Mouse (Mus musculus): ENCODE measurements around the gene Zfp458. TPM values are rescaled to one million over a fixed set of nuclear protein-coding genes. Genes with fewer than 3 reads are reported as not detected.
A peak's percentile ranks its signal among the peaks of the same experiment; 100 is the strongest.
"Not testable (repeated sequence)": the region's sequence is repeated elsewhere in the genome, so short reads cannot be mapped to it uniquely, and the experiment has no call there.

Zfp458 gene
- polyA plus RNA-seq (2015; fragmentation: Nextera tagmentation; extraction: Ambion mirVana), result 1.8 and 1.9 TPM in 2 replicates

DNA sequence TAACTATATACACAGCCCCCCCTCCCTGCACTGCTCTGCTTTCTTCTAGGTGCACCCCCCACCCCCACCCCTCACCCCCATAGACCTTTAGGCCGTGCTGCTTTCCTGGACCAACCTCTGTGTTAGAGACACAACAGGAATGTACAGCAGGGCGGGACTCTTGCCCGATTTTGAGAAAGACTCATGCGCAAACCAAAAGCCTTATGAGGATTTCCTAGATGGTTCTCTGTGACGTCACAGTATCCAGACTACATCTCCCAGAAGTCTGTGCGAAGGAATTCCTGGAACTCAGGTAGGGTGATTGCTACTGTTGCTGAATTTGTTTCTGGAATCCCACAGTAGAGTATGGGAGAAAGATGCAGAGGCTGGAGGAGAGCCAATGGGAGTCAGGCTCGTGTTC, at the start of gene Zfp458:
Gene Zfp458 (minus strand): TSS at position 153 of the 400 bp plus-strand sequence.
- no peaks in the 10 kb centered on the region for H3K27me3 ChIP-seq (replicated peaks)
- no peaks in the 10 kb centered on the region for H3K4me1 ChIP-seq
- H3K9ac ChIP-seq, result no peak within 1 kb of the TSS
- H3K36me3 ChIP-seq, result no peaks in the 10 kb centered on the region
- H3K27ac ChIP-seq, result no peak within 1 kb of the TSS
- H3K4me2 ChIP-seq, result no peak within 1 kb of the TSS
- H3K4me3 ChIP-seq (replicated peaks), result no peak within 1 kb of the TSS
- no peaks in the 10 kb centered on the region for H3K9me3 ChIP-seq
- ATAC-seq (ENCODE audit: insufficient read depth, low FRiP score, low read depth), result peak; percentile 65
- 45% methylated on average over 7 of the region's 7 CpGs for WGBS

DNA sequence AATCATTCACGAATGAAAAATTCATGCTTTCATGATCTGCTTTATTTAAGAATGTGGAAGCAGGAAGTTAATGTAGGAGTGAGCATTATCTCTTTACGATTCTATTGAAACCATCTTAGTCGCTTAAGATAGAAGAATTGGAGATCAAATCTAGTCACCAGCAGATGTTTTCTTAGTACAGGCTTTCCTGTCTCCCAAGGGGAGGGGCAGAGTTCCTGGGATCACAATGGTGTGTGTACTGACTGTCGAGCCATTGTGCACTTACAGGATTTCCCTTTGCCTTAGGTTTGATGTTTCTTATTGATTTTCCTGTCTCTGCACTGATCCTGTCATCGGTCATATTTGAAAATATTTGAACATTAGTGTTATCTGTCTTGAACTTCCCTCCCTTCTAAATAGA, 28.5 kb upstream of the Zfp458 start:
- ATAC-seq (ENCODE audit: insufficient read depth, low FRiP score, low read depth), result peak; percentile 48; the same call in 1 of the 2 replicates
- Histone ChIP-seq H3K4me1 (no peaks in the 10 kb centered on the region), H3K4me3 (replicated peaks) (peak overlapping the region; percentile 72), H3K27me3 (replicated peaks) (no peaks in the 10 kb centered on the region), H3K36me3 (no peaks in the 10 kb centered on the region), H3K27ac (0 out of 2 replicates have a peak overlapping the region, but pooled peaks have one; percentile 44), H3K9ac (no peak overlapping the region; the same call in 1 of the 2 replicates), H3K9me3 (no peaks in the 10 kb centered on the region), H3K4me2 (peak overlapping the region; percentile 94)
- 23% methylated on average over 5 of the region's 5 CpGs for WGBS

- 8% methylated on average over 16 of the region's 16 CpGs for WGBS
Measured at GRCm38 (mm10) chr13:67305822-67306672, 27.8 kb upstream of the Zfp458 start, which contains the start of gene Zfp457. TSS of gene Zfp457 (minus strand) at chr13:67306485.

DNA sequence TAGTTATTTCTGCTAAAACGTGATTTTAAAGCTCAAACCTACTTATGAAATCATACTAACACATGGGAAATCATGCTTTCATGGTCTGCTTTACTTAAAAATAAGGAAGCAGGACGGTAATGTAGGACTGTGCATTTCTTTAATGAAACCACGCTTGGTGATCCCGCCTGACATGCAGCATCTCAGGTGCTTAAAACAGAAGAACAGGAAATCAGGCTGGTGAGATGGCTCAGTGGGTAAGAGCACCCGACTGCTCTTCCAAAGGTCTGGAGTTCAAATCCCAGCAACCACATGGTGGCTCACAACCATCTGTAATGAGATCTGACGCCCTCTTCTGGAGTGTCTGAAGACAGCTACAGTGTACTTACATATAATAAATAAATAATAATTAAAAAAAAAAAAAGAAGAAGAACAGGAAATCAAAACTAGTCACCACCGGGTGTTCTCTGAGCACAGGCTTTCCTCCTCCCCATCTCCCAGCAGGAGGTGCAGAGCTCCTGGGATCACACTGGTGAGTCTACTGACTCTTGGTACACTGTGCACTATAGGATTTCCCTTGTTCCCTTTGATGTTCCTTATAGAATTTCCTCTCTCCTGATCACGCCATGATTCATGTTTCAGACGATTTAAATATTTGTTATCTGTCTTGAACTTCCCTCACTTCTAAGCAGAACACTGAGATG, 8.7 kb downstream of the Zfp458 start:
- WGBS, result 41% methylated on average over 8 of the region's 9 CpGs
- peak; percentile 29; the same call in 1 of the 2 replicates for ATAC-seq (ENCODE audit: insufficient read depth, low FRiP score, low read depth)
- H3K27me3 ChIP-seq (replicated peaks); H3K9me3 ChIP-seq; H3K27ac ChIP-seq; H3K36me3 ChIP-seq; H3K4me1 ChIP-seq: not testable (repeated sequence)
- Histone ChIP-seq H3K9ac (0 out of 2 replicates have a peak overlapping the region, but pooled peaks have one; percentile 31), H3K4me3 (replicated peaks) (peak overlapping the region; percentile 78), H3K4me2 (peak overlapping the region; percentile 71)

More at GRCm38 (mm10) chr13:67305822-67306672, 27.8 kb upstream of the Zfp458 start, which contains the start of gene Zfp457:
- H3K4me1 ChIP-seq, result no peaks in the 10 kb centered on the region
- no peaks in the 10 kb centered on the region for H3K9me3 ChIP-seq
- H3K27ac ChIP-seq, result 0 out of 2 replicates have a peak within 1 kb of the TSS, but pooled peaks have one; percentile 44
- H3K4me3 ChIP-seq (replicated peaks), result peak within 1 kb of the TSS; percentile 72
- ATAC-seq (ENCODE audit: insufficient read depth, low FRiP score, low read depth), result peak; percentile 96
- H3K4me2 ChIP-seq, result peak within 1 kb of the TSS; percentile 94
- peak within 1 kb of the TSS; percentile 82 for H3K9ac ChIP-seq
- H3K27me3 ChIP-seq (replicated peaks), result no peaks in the 10 kb centered on the region
- no peaks in the 10 kb centered on the region for H3K36me3 ChIP-seq

GRCm38 (mm10) chr13:67268568-67269369, 9.5 kb downstream of the Zfp458 start:
- Histone ChIP-seq H3K4me3 (replicated peaks) (peak overlapping the region; percentile 78), H3K27me3 (replicated peaks) (no peaks in the 10 kb centered on the region), H3K4me1 (0 out of 2 replicates have a peak, but pooled peaks cover 4% of the 10 kb centered on the region), H3K9ac (peak overlapping the region; percentile 31; the same call in 1 of the 2 replicates), H3K9me3 (no peaks in the 10 kb centered on the region), H3K4me2 (peak overlapping the region; percentile 71), H3K27ac (peak overlapping the region; percentile 26; the same call in 1 of the 2 replicates), H3K36me3 (no peaks in the 10 kb centered on the region)
- ATAC-seq (ENCODE audit: insufficient read depth, low FRiP score, low read depth), result peak; percentile 96
- 6% methylated on average over 18 of the region's 18 CpGs for WGBS

- no peak overlapping the region for H3K9ac ChIP-seq
- no peaks in the 10 kb centered on the region for H3K4me1 ChIP-seq
- no peaks in the 10 kb centered on the region for H3K9me3 ChIP-seq
- no peaks in the 10 kb centered on the region for H3K27me3 ChIP-seq (replicated peaks)
- no peaks in the 10 kb centered on the region for H3K36me3 ChIP-seq
- no peak for ATAC-seq (ENCODE audit: insufficient read depth, low FRiP score, low read depth)
- no peak overlapping the region for H3K27ac ChIP-seq
- WGBS, result 51% methylated on average over 4 of the region's 4 CpGs
- no peak overlapping the region for H3K4me3 ChIP-seq (replicated peaks)
- no peak overlapping the region for H3K4me2 ChIP-seq
Measured at GRCm38 (mm10) chr13:67214015-67214607, 64.2 kb downstream of the Zfp458 start.

Other genes starting within 250 kb of the Zfp458 start
- gene Zfp712, start 217.3 kb downstream of the Zfp458 start, polyA plus RNA-seq (2015; fragmentation: Nextera tagmentation; extraction: Ambion mirVana), result 3.3 TPM in 2 replicates
- gene Zfp708, start 180.5 kb downstream of the Zfp458 start, polyA plus RNA-seq (2015; fragmentation: Nextera tagmentation; extraction: Ambion mirVana), result 3.7 and 4.5 TPM in 2 replicates
- gene Gm28557, start 169.9 kb downstream of the Zfp458 start, polyA plus RNA-seq (2015; fragmentation: Nextera tagmentation; extraction: Ambion mirVana), result 3.1 and 3.2 TPM in 2 replicates
- gene Rslcan18, start 162.2 kb downstream of the Zfp458 start, polyA plus RNA-seq (2015; fragmentation: Nextera tagmentation; extraction: Ambion mirVana), result 0.28 and 0.41 TPM in 2 replicates
- 1.9 and 2.2 TPM in 2 replicates for gene Zfp759, start 156.8 kb downstream of the Zfp458 start, polyA plus RNA-seq (2015; fragmentation: Nextera tagmentation; extraction: Ambion mirVana)
- 6.5 and 9.6 TPM in 2 replicates for gene Rsl1, start 105.3 kb downstream of the Zfp458 start, polyA plus RNA-seq (2015; fragmentation: Nextera tagmentation; extraction: Ambion mirVana)
- 2.1 and 2.3 TPM in 2 replicates for gene Zfp455, start 84.0 kb downstream of the Zfp458 start, polyA plus RNA-seq (2015; fragmentation: Nextera tagmentation; extraction: Ambion mirVana)
- 0.77 and 0.94 TPM in 2 replicates for gene Zfp457, start 28.0 kb upstream of the Zfp458 start, polyA plus RNA-seq (2015; fragmentation: Nextera tagmentation; extraction: Ambion mirVana)
- gene Zfp595, start 54.1 kb upstream of the Zfp458 start, polyA plus RNA-seq (2015; fragmentation: Nextera tagmentation; extraction: Ambion mirVana), result 2.7 and 2.9 TPM in 2 replicates
- 0.52 and 0.64 TPM in 2 replicates for gene Gm28044, start 82.1 kb upstream of the Zfp458 start, polyA plus RNA-seq (2015; fragmentation: Nextera tagmentation; extraction: Ambion mirVana)
- gene Zfp953, start 82.1 kb upstream of the Zfp458 start, polyA plus RNA-seq (2015; fragmentation: Nextera tagmentation; extraction: Ambion mirVana), result 1.0 and 1.1 TPM in 2 replicates
- 0.21 and 0.44 TPM in 2 replicates for gene Gm28041, start 97.3 kb upstream of the Zfp458 start, polyA plus RNA-seq (2015; fragmentation: Nextera tagmentation; extraction: Ambion mirVana)
- 1.8 and 2.0 TPM in 2 replicates for gene Zfp456, start 97.3 kb upstream of the Zfp458 start, polyA plus RNA-seq (2015; fragmentation: Nextera tagmentation; extraction: Ambion mirVana)
- gene Zfp429, start 121.4 kb upstream of the Zfp458 start, polyA plus RNA-seq (2015; fragmentation: Nextera tagmentation; extraction: Ambion mirVana), result 5.5 and 7.5 TPM in 2 replicates
- gene Zfp459, start 143.0 kb upstream of the Zfp458 start, polyA plus RNA-seq (2015; fragmentation: Nextera tagmentation; extraction: Ambion mirVana), result 0.90 and 1.1 TPM in 2 replicates
- gene Zfp874a, start 173.2 kb upstream of the Zfp458 start, polyA plus RNA-seq (2015; fragmentation: Nextera tagmentation; extraction: Ambion mirVana), result 8.7 and 9.6 TPM in 2 replicates
- 2.8 and 3.4 TPM in 2 replicates for gene Zfp874b, start 205.8 kb upstream of the Zfp458 start, polyA plus RNA-seq (2015; fragmentation: Nextera tagmentation; extraction: Ambion mirVana)
- gene Zfp58, start 222.1 kb upstream of the Zfp458 start, polyA plus RNA-seq (2015; fragmentation: Nextera tagmentation; extraction: Ambion mirVana), result 12.7 and 13.3 TPM in 2 replicates
- not detected in 2 replicates for gene Gm26965, start 247.7 kb upstream of the Zfp458 start, polyA plus RNA-seq (2015; fragmentation: Nextera tagmentation; extraction: Ambion mirVana)
- 19.4 and 20.4 TPM in 2 replicates for gene Zfp87, start 247.7 kb upstream of the Zfp458 start, polyA plus RNA-seq (2015; fragmentation: Nextera tagmentation; extraction: Ambion mirVana)